Mouse (Mus musculus): ENCODE measurements at regions not wholly inside any gene's neighbourhood (a gene's known extent, or its start where the extent isn't known, plus 50 kb on each side); places are given as distances from the start of the nearest gene placed in this dataset.

DNA sequence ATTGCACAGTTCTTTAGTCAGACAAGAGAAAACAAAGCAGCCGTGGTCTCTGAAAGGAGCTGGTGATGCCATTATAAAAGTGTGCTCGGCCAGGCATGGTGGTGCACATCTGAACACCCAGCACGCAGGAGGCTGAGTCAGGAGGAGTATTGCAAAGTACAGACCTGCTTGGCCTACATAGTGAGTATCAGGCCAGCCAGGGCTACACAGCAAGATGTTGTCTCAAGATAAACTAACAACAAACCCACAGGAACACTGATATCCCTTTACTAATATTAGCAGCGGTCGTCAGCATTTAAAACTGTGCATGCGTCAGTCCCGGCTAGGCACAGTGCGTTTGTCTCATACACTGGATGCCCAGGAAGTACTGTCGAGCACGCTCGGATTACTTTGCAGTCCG, 64.4 kb upstream of the Slc1a1 start:
- 92% methylated on average over 12 of the region's 12 CpGs for WGBS
- H3K27me3 ChIP-seq (ENCODE audit: control insufficient read depth, insufficient read depth, low read length): no peaks in the 10 kb centered on the region
- H3K27ac ChIP-seq (replicated peaks; ENCODE audit: low read depth, low read length): no peak overlapping the region
- no peak overlapping the region for H3K4me3 ChIP-seq (ENCODE audit: low read depth, low read length)
- no peak for DNase-seq (ENCODE audit: low spot score)
- no peak overlapping the region for H3K4me2 ChIP-seq (ENCODE audit: low read depth, severe bottlenecking)
- H3K36me3 ChIP-seq (ENCODE audit: control insufficient read depth, insufficient read depth, low read length): no peaks in the 10 kb centered on the region
- H3K9ac ChIP-seq (ENCODE audit: low read length): no peak overlapping the region
- H3K4me1 ChIP-seq (ENCODE audit: control insufficient read depth, insufficient read depth, low read length): no peaks in the 10 kb centered on the region
- H3K9me3 ChIP-seq (ENCODE audit: control insufficient read depth, low read length): no peaks in the 10 kb centered on the region
- ATAC-seq (ENCODE audit: insufficient number of reproducible peaks, low FRiP score, low TSS enrichment, low read depth): no peak

DNA sequence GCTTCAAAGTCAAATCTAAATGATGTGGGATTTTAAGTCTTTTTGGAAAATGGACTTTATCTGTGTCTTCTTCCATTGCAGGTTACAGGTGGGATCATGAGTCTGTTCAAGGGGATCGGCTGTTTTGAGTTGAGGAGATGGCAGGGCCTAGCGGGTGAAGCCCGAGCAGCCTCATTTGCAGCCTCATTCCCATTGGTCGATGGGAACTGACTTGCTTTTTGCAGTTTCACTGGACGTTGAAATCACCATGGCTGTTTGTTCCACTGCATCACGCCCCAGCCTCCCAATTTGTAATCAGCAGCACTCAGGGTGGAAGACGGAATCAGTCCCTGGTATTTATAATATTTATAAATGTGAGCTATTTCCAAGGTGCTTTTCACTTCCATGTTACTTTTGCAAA, 63.0 kb upstream of the Slc1a1 start:
- no peaks in the 10 kb centered on the region for H3K36me3 ChIP-seq (ENCODE audit: control insufficient read depth, insufficient read depth, low read length)
- H3K4me3 ChIP-seq (ENCODE audit: low read depth, low read length): no peak overlapping the region
- H3K27me3 ChIP-seq (ENCODE audit: control insufficient read depth, insufficient read depth, low read length): no peaks in the 10 kb centered on the region
- no peak overlapping the region for H3K27ac ChIP-seq (replicated peaks; ENCODE audit: low read depth, low read length)
- WGBS: 41% methylated on average over 7 of the region's 7 CpGs
- no peak overlapping the region for H3K9ac ChIP-seq (ENCODE audit: low read length)
- H3K4me2 ChIP-seq (ENCODE audit: low read depth, severe bottlenecking): no peak overlapping the region
- DNase-seq (ENCODE audit: low spot score) (no peak), ATAC-seq (ENCODE audit: insufficient number of reproducible peaks, low FRiP score, low TSS enrichment, low read depth) (no peak)
- no peaks in the 10 kb centered on the region for H3K4me1 ChIP-seq (ENCODE audit: control insufficient read depth, insufficient read depth, low read length)
- no peaks in the 10 kb centered on the region for H3K9me3 ChIP-seq (ENCODE audit: control insufficient read depth, low read length)

DNA sequence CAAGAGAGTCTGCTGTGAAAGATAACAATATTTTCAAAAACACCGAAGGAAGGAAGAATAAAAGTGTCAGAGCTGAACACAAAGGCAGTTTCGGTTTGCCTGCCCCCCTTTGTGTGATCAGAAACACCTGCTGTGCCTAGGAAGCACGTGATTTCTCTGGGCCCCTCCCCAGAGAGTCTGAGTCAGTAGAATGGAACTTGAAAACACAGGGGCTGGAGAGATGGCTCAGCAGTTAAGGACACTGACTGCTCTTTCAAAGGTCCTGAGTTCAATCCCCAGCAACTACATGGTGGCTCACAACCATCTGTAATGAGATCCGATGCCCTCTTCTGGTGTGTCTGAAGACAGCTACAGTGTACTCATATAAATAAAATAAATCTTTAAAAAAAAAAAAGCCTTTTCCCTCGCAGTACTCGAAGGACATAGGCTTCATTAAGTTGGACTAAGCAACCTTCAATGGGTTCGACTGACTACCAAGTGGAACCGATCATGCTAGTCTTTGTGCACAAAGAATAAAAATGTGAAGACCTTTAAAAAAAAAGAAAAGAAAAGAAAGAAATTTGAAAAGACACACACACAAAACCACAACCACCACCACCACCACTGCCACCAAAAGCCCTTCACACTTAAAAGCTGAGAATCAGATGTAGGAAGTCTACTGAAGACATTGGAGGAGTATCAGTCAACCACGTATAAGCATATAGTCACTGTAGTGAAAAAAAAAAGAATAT, 61.8 kb upstream of the Slc1a1 start:
- Histone ChIP-seq H3K27me3 (ENCODE audit: control insufficient read depth, insufficient read depth, low read length) (no peaks in the 10 kb centered on the region), H3K9ac (ENCODE audit: low read length) (no peak overlapping the region), H3K36me3 (ENCODE audit: control insufficient read depth, insufficient read depth, low read length) (no peaks in the 10 kb centered on the region), H3K9me3 (ENCODE audit: control insufficient read depth, low read length) (no peaks in the 10 kb centered on the region), H3K27ac (replicated peaks; ENCODE audit: low read depth, low read length) (no peak overlapping the region), H3K4me1 (ENCODE audit: control insufficient read depth, insufficient read depth, low read length) (no peaks in the 10 kb centered on the region), H3K4me3 (ENCODE audit: low read depth, low read length) (no peak overlapping the region), H3K4me2 (ENCODE audit: low read depth, severe bottlenecking) (no peak overlapping the region)
- 70% methylated on average over 9 of the region's 9 CpGs for WGBS
- ATAC-seq (ENCODE audit: insufficient number of reproducible peaks, low FRiP score, low TSS enrichment, low read depth) (no peak), DNase-seq (ENCODE audit: low spot score) (no peak)

DNA sequence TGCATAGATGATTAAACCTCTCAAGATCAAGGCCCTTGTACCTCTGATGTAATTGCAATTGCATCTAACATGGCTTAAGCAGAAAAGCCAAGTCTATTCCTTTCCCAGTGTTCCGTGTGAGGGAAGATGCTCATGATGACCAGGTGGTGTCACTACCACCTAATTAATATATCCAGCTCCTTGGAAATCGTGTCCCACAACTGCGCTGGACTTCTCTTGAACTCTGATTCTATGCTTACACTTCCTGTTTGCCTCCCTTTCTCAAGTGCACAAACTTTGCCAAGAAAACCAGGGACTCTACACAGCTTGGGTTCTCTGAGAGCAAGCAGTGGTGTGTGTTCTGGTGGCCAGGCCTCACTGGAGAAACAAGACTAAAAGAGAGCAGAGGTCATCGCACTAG, 58.0 kb upstream of the Slc1a1 start:
- Histone ChIP-seq H3K4me2 (ENCODE audit: low read depth, severe bottlenecking) (no peak overlapping the region), H3K4me1 (ENCODE audit: control insufficient read depth, insufficient read depth, low read length) (no peaks in the 10 kb centered on the region), H3K27me3 (ENCODE audit: control insufficient read depth, insufficient read depth, low read length) (no peaks in the 10 kb centered on the region), H3K36me3 (ENCODE audit: control insufficient read depth, insufficient read depth, low read length) (no peaks in the 10 kb centered on the region), H3K9ac (ENCODE audit: low read length) (no peak overlapping the region), H3K4me3 (ENCODE audit: low read depth, low read length) (no peak overlapping the region), H3K9me3 (ENCODE audit: control insufficient read depth, low read length) (no peaks in the 10 kb centered on the region), H3K27ac (replicated peaks; ENCODE audit: low read depth, low read length) (no peak overlapping the region)
- 47% methylated on average over 4 of the region's 4 CpGs for WGBS
- ATAC-seq (ENCODE audit: insufficient number of reproducible peaks, low FRiP score, low TSS enrichment, low read depth) (no peak), DNase-seq (ENCODE audit: low spot score) (no peak)

DNA sequence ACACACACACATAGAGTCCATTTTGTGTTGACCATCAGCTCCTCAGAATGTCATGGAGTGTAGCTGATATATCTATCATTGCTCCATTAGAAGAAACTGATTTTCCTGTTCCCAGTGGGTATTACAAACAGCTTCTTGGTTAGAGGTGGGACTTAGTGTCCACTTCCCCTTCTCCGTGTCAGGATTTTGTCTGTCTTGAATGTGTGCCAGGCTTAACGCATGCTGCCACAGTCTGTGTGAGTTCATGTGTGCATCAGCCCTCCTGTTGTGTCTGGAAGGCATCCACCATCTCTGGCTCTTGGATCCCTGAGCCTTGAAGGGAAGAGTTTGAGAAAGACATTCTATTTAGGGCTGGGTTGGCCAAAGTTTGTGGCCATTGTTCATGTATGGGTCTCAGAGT, 57.2 kb upstream of the Slc1a1 start:
- no peak for DNase-seq (ENCODE audit: low spot score)
- H3K9me3 ChIP-seq (ENCODE audit: control insufficient read depth, low read length): no peaks in the 10 kb centered on the region
- 88% methylated on average over 2 of the region's 2 CpGs for WGBS
- no peak overlapping the region for H3K4me3 ChIP-seq (ENCODE audit: low read depth, low read length)
- no peak overlapping the region for H3K9ac ChIP-seq (ENCODE audit: low read length)
- no peaks in the 10 kb centered on the region for H3K4me1 ChIP-seq (ENCODE audit: control insufficient read depth, insufficient read depth, low read length)
- H3K27me3 ChIP-seq (ENCODE audit: control insufficient read depth, insufficient read depth, low read length): no peaks in the 10 kb centered on the region
- H3K36me3 ChIP-seq (ENCODE audit: control insufficient read depth, insufficient read depth, low read length): no peaks in the 10 kb centered on the region
- ATAC-seq (ENCODE audit: insufficient number of reproducible peaks, low FRiP score, low TSS enrichment, low read depth): no peak
- no peak overlapping the region for H3K27ac ChIP-seq (replicated peaks; ENCODE audit: low read depth, low read length)
- no peak overlapping the region for H3K4me2 ChIP-seq (ENCODE audit: low read depth, severe bottlenecking)

DNA sequence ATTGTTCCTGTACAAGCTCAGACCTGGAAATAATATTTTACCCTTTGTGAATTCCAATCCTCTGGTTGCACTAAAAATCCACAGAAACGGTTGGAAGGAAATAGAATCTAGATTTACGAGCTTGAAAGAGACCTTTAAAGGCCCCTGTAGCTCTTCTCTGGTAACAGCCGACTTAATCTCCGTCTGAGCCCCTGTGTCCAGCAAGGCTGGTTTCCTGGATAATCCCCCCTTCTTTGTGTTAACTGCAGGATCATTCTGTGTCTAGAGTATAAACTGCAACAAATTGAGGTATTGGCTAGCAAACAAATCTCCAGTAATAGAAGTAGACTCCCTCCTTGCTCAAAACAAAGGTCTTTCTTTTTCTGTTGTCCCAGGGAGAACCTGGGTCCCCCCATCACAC, 56.5 kb upstream of the Slc1a1 start:
- Histone ChIP-seq H3K27ac (replicated peaks; ENCODE audit: low read depth, low read length) (no peak overlapping the region), H3K36me3 (ENCODE audit: control insufficient read depth, insufficient read depth, low read length) (no peaks in the 10 kb centered on the region), H3K27me3 (ENCODE audit: control insufficient read depth, insufficient read depth, low read length) (no peaks in the 10 kb centered on the region), H3K4me1 (ENCODE audit: control insufficient read depth, insufficient read depth, low read length) (no peaks in the 10 kb centered on the region), H3K9me3 (ENCODE audit: control insufficient read depth, low read length) (no peaks in the 10 kb centered on the region), H3K4me2 (ENCODE audit: low read depth, severe bottlenecking) (no peak overlapping the region), H3K4me3 (ENCODE audit: low read depth, low read length) (no peak overlapping the region), H3K9ac (ENCODE audit: low read length) (no peak overlapping the region)
- DNase-seq (ENCODE audit: low spot score) (no peak), ATAC-seq (ENCODE audit: insufficient number of reproducible peaks, low FRiP score, low TSS enrichment, low read depth) (no peak)
- WGBS: 22% methylated on average over 4 of the region's 4 CpGs

DNA sequence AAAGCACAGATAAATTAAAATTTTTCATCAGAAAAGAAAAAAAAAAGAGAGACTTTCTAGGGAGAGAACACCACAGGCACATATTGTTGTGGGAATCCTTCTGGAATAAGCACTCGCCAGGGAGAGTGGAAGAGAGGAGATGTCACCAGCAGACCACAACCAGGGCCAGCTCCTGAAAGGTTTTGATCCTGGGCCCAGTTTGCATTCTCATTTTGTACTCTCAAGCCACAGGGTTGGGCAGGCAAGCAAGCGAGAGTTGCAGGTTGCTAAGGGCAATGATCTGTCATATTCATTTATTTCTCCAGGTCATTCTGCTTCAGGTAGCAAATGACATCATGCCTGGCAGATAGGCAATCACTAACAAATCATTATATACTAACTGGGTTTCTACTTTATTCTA, 52.9 kb upstream of the Slc1a1 start:
- Histone ChIP-seq H3K27me3 (ENCODE audit: control insufficient read depth, insufficient read depth, low read length) (no peaks in the 10 kb centered on the region), H3K9ac (ENCODE audit: low read length) (no peak overlapping the region), H3K27ac (replicated peaks; ENCODE audit: low read depth, low read length) (no peak overlapping the region), H3K4me1 (ENCODE audit: control insufficient read depth, insufficient read depth, low read length) (no peaks in the 10 kb centered on the region), H3K4me3 (ENCODE audit: low read depth, low read length) (no peak overlapping the region), H3K36me3 (ENCODE audit: control insufficient read depth, insufficient read depth, low read length) (no peaks in the 10 kb centered on the region), H3K9me3 (ENCODE audit: control insufficient read depth, low read length) (no peaks in the 10 kb centered on the region), H3K4me2 (ENCODE audit: low read depth, severe bottlenecking) (no peak overlapping the region)
- no peak for DNase-seq (ENCODE audit: low spot score)
- WGBS: 81% methylated on average over 2 of the region's 2 CpGs
- no peak for ATAC-seq (ENCODE audit: insufficient number of reproducible peaks, low FRiP score, low TSS enrichment, low read depth)

Data from limb, embryonic 11.5 days (tissue).